Mouse (Mus musculus) adrenal gland, adult 18-20 months (tissue): ENCODE data around the gene Gm21860. TPM values are rescaled to one million over a fixed set of nuclear protein-coding genes. Genes with fewer than 3 reads are reported as not detected.

Experiments used
- total RNA-seq, 2 experiments: library from RNA; stranded (reverse); gene quantifications; 1 replicate in 1 of 2; 2 replicates in 1 of 2; pipeline ENCODE4 v1.2.3; 2021

The Gm21860 gene
- total RNA-seq, 2 experiments from 2014 or later: not detected

Other genes with a start within 250 kb of the Gm21860 start
- not detected for gene Gm47283, start 29.9 kb upstream of the Gm21860 start, total RNA-seq
- gene Gm21748, start 84.4 kb upstream of the Gm21860 start, total RNA-seq: not detected